Mouse (Mus musculus): ENCODE results near the gene Ncln.

The Ncln gene

GRCm38 (mm10) chr10:81486496-81486895 lies 9.7 kb downstream of the Ncln start:
- DNase-seq = no peak

- no peak for DNase-seq
These were observed 10.6 kb downstream of the Ncln start for GRCm38 (mm10) chr10:81485479-81486018.

GRCm38 (mm10) chr10:81485060-81485449 lies 11.1 kb downstream of the Ncln start:
- DNase-seq = no peak

- no peak for DNase-seq
These were observed 11.6 kb downstream of the Ncln start for GRCm38 (mm10) chr10:81484441-81485059.

- DNase-seq = peak; percentile 63
These were observed 12.2 kb downstream of the Ncln start for GRCm38 (mm10) chr10:81483983-81484382.

GRCm38 (mm10) chr10:81482533-81482889 lies 13.7 kb downstream of the Ncln start, which contains the start of gene Celf5:
Celf5 (minus strand) TSS chr10:81482709.
- DNase-seq = peak; percentile 79

- DNase-seq = no peak
These were observed 14.3 kb downstream of the Ncln start for GRCm38 (mm10) chr10:81481605-81482532.

- no peak for DNase-seq
These were observed 21.7 kb downstream of the Ncln start for GRCm38 (mm10) chr10:81474461-81474860.

GRCm38 (mm10) chr10:81473003-81473451 lies 23.2 kb downstream of the Ncln start:
- peak; percentile 90 for DNase-seq

GRCm38 (mm10) chr10:81472403-81473002 lies 23.7 kb downstream of the Ncln start:
- DNase-seq = no peak

GRCm38 (mm10) chr10:81470454-81470853 lies 25.7 kb downstream of the Ncln start:
- DNase-seq = peak; percentile 63

GRCm38 (mm10) chr10:81469253-81469652 lies 26.9 kb downstream of the Ncln start:
- peak; percentile 83 for DNase-seq

- peak; percentile 29 for DNase-seq
These were observed 28.4 kb downstream of the Ncln start for GRCm38 (mm10) chr10:81467670-81468235.

GRCm38 (mm10) chr10:81466881-81467280 lies 29.3 kb downstream of the Ncln start:
- peak; percentile 12 for DNase-seq

- DNase-seq = no peak
These were observed 30.1 kb downstream of the Ncln start for GRCm38 (mm10) chr10:81466066-81466465.

GRCm38 (mm10) chr10:81465265-81465645 lies 30.9 kb downstream of the Ncln start:
- DNase-seq = peak; percentile 8

GRCm38 (mm10) chr10:81464405-81465264 lies 31.6 kb downstream of the Ncln start:
- DNase-seq = peak; percentile 33

GRCm38 (mm10) chr10:81463531-81463930 lies 32.7 kb downstream of the Ncln start:
- peak; percentile 5 for DNase-seq

- no peak for DNase-seq
These were observed 33.3 kb downstream of the Ncln start for GRCm38 (mm10) chr10:81462917-81463316.

- peak; percentile 4 for DNase-seq
These were observed 33.8 kb downstream of the Ncln start for GRCm38 (mm10) chr10:81462415-81462804.

- peak; percentile 7 for DNase-seq
These were observed 34.3 kb downstream of the Ncln start for GRCm38 (mm10) chr10:81461673-81462414.
